Mouse (Mus musculus): ENCODE results near the gene Myo1c.
"Not testable (repeated sequence)": the region's sequence is repeated elsewhere in the genome, so short reads cannot be mapped to it uniquely, and the experiment has no call there.

Myo1c gene

DNA sequence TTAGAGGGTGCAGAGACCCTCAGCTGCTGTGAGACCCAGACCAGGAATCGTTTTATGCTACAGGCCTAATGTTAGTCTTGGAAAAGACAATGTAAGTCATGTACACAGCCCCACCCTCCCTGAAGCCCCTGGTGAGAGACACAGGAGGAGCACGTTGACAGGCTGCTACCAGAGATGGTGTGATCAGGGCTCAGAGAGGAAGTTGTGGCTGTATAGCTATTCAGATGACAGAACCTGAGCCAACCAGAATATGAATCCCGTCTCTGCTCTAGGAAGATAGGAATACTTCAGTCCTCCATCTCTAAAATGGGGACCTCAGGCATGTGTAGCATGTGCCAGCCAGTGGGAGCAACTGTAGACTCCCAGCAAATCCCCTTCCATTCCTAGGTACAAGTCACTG, 18.3 kb downstream of the Myo1c start:
- DNase-seq (ENCODE audit: low read depth, low spot score), result no peak

DNA sequence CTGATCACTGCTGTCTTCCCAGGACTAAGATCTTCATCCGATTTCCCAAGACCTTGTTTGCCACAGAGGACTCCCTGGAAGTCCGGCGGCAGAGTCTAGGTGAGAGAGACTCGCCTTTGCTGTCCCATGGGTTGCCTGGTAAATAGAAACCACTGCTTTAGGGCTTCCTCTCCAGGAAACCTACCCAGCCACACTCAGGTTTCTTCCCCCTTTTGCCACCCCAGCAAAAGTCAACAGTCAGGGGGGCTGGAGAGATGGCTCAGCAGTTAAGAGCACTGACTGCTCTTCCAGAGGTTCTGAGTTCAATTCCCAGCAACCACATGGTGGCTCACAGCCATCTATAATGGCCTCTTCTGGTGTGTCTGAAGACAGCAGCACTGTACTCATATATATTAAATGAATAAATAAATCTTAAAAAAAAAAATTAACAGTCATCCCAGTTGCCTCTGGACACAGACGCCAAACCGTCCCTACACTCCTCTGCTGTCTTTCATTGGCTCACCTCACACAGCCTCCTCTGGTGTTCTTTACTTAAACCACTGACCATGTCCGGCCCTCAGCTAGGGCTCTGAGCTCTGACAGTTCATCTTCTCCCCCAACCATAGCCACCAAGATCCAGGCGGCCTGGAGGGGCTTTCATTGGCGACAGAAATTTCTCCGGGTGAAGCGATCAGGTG, 19.0 kb downstream of the Myo1c start:
- DNase-seq (ENCODE audit: low read depth, low spot score), result no peak

DNA sequence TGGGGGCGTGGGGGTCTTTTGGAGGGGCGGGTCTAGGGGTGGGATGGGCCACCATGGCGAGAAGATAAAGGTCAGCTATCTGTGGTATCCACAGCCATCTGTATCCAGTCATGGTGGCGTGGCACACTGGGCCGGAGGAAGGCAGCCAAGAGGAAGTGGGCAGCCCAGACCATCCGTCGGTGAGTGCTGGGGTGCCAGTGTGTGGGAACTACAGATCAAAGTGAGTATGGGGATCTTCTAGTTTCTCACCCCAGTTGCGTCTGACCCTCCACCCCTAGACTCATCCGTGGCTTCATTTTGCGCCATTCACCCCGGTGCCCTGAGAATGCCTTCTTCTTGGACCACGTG, 19.5 kb downstream of the Myo1c start:
- no peak for DNase-seq (ENCODE audit: low read depth, low spot score)

DNA sequence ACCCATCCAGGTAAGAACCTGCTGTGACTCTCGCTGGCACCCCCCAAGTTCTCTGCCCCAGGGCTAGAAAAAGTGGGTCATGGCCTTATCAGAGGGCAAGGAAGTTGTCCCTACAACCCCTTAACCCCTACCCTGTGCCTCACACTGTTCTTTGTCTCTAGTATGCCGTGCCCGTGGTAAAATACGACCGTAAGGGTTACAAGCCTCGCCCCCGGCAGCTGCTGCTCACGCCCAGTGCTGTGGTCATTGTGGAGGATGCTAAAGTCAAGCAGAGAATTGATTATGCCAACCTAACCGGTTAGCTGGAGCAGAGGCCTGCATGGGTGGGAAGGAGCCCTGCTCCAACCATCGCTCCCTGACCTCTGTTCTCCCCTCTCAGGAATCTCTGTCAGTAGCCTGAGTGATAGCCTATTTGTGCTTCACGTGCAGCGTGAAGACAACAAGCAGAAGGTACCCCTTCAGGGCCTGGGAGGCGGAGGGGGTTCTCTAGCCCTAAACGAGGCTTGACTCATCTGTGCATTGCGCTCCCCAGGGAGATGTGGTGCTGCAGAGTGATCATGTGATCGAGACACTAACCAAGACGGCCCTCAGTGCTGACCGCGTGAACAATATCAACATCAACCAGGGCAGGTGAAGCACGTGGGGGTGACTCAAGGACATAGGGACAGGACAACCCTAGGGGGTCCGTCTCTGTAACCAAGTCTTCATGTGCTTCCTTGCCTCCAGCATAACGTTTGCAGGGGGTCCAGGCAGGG, 21.3 kb downstream of the Myo1c start:
- no peak for DNase-seq (ENCODE audit: low read depth, low spot score)

DNA sequence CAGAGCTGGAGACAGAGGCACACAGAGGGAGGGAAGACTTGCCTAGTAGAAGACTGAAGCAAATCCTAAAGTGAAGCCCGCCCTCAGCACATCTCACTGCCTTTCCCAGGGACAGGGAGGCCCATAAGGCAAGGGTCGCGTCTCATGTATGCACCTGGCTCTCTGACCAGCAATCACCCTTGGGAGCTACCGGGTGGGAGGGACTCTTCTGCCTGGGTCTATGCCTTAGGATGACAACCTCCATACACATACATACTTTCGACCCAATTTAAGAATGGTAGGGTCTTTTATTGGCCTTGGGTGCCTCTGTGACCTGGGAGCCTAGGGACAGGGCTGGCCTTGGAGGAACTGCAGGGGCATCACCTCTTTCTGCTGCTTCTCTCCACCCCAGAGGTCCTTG, 23.1 kb downstream of the Myo1c start:
- DNase-seq (ENCODE audit: low read depth, low spot score), result no peak

DNA sequence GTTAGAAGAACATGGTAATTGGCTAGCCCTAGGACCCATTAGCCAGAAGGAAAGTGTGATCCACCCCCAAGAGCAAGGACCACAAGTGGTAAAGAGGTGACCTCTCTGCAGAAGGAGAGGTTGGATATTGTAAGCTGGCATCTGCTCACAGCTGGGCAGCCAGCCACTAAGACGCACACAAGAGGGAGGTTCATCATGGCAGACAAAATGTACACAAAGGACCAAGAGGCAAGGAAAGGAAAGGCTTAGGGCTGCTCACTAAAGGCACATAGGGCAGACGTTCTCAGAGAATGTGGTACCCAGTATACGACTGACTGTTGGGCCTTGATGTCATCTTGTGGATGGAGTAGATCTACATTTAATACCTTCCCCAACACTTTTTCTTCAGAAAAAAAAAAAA, 24.6 kb downstream of the Myo1c start:
- DNase-seq (ENCODE audit: low read depth, low spot score), result no peak

DNA sequence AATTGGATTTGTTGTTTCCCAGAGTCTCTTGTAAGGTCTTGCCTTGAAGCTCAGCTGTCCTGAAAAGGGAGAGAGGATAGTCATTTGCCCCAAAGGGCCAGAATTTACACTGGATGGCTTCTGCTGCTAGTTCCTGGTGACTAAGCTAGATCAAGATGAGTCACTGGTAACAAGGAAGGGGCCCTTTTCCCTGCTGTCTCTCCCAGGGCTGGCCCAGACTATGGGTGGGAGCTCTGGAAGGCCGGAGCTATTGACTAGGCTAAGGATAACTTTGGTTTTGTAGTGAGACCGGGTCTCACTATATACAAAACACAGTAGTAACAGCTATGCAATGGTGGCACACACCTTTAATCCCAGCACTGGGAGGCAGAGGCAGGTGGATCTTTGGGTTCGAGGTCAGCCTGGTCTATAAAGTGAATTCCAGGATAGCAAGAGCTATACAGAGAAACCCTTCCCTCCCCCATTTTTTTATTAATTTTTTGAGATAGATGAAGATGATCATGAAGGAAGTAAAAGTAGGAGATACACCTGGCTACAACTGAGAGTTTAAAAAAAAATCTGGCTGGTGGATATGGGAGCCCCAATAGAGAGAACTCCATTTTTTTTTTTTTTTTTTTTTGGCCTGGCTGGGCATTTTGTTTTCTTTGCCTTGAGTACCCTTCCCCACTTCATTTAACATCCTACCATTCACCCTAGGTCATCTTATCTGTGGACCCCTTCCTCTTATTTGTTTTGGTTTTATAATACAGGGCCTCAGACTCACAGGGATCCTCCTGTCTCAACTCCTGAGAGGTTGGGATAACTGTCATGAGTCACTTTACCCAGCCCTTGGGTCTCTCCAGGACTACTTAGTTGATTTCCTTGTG, 27.8 kb downstream of the Myo1c start:
- no peak for DNase-seq (ENCODE audit: low read depth, low spot score)

DNA sequence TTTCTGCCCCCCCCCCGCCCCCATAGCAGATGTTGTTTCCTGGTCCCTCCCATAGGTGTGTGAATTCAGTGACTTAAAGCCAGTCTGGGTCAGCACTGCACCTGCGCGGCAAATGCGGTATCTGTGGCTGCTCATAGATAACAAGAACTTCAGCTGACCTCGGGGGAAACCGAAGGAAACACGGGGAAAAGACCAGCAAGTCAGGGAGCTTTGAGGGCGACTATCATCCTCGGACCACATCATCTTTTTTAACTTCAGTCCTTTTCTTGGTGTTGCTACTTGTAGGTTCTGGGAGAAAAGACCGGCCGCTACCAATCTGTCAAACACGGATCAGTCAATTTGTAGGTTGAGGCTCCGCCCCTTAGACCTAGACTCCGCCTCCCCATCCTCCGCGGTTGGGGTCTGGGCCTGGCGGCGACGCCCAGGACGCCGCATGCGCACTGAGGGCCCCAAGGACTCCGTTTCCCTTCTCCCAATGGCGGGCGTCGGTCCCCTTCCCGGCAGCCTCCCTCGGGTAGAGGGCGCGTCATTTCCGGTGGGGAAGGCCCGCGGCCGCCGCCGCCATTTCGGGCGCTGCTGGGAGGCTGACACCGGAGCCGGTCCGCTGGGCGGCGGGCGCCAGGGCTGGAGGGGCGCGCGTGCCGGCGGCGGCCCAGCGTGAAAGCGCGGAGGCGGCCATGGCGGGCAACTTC, 28.6 kb downstream of the Myo1c start, which contains the start of gene Crk:
Gene Crk, plus strand, starts transcription at position 513 of the 692 bp plus-strand sequence.
- DNase-seq (ENCODE audit: low read depth, low spot score), result peak; percentile 97

DNA sequence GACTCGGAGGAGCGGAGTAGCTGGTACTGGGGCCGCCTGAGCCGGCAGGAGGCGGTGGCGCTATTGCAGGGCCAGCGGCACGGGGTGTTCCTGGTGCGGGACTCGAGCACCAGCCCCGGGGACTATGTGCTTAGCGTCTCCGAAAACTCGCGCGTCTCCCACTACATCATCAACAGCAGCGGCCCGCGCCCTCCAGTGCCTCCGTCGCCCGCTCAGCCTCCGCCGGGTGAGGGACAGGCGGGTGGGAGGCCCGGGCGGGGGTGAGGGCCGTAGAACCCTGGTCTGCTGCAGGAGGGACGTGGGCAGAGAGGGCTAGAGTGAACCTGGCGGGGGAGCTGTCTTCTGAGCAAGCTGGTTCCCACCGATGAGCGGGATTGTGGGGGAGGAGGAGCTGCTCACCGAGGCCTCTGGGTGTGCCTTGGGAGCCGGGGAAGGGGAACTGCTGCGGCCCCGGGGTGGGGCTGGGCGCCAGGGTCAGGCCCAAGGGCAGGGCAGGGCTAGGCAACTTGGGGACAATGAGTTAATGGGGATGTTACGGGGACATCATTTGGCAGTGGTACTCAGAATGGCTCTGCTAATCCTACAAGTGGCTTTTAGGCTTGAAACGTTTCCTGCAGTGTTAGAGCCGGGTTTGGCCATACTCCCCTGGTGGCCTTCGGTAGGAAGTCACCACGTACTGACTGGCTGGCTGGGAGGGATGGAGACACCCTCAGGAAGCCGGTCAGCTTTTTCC, 29.3 kb downstream of the Myo1c start:
- peak; percentile 87 for DNase-seq (ENCODE audit: low read depth, low spot score)

DNA sequence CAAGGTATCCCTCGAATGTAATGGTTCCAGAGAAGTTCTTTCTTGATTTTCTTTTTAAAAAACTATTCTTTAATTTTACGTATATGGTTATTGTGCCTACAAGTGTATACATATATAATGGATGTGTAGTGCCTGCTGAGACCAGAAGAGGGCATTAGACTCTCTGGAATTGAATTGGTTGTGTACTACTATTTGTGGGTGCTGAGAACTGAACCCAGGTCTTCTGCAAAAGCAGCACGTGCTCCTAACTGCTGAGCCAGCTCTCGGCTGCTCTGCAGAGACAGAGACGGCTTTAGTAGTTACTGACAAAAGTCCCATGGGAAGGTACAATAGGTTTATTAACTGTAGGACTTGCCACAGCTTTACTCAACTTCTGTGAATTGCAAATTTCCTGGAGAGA, 34.2 kb downstream of the Myo1c start:
- DNase-seq (ENCODE audit: low read depth, low spot score), result peak; percentile 52

DNA sequence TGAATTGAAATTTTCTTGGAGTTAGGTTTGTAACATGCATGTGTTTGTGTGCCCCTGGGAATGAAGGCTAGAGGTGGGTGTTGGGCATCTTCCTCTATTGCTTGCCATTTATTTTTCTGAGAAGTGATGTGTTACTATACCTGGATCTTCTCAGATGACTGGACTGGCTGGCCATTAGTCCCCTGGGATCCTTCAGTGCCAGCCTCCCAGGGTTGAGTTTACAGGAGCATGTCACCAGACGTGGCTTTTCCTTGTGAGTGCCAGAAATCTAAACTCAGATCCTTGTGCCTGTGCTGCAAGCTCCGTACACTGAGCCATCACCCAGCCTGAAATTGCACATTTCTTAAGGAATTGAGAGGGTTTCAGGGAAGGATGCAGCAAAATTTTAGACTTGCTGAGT, 34.7 kb downstream of the Myo1c start:
- DNase-seq (ENCODE audit: low read depth, low spot score), result no peak

DNA sequence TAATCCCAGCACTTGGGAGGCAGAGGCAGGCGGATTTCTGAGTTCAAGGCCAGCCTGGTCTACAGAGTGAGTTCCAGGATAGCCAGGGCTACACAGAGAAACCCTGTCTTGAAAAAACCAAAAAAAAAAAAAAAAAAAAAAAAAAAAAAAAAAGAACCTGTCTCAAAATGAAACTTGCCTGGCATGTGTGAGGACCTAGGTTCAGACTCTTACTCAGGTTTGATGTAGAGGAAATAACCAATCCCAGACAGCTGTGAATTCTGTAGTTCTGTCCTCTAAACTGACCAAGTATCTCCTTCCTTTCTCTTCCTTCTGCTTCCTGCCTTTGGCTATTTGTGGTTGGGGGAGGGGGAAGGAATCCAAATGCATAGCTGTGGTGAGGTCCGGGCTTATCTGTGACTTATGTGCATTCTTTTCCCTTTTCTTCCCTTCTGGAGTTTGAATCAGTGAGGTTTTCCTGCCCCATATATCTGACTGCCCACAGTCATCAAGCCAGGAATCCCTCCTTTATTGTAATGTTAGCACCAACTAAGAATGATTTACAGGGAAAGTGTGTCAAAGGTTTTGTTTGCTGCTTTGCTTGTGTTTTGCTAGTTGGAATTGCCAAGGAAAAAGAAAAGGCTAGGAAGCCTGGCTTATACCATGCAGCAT, 37.2 kb downstream of the Myo1c start:
- DNase-seq (ENCODE audit: low read depth, low spot score), result peak; percentile 37

DNA sequence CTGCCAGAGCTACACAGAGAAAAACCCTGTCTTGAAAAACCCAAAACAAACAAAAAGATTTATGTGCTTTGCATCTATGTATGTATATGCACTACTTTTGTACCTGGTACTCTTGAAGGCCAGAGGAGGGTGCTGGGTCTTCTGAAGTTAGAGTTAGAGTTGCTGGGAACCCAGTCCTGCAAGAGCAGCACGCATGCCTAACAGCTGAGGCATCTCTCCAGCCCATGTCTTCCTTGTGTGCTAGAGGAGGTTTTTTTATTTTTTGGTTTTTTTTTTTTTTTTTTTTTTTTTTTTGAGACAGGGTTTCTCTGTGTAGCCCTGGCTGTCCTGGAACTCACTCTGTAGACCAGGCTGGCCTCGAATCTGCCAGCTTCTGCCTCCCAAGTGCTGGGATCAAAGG, 37.8 kb downstream of the Myo1c start:
- no peak for DNase-seq (ENCODE audit: low read depth, low spot score)

DNA sequence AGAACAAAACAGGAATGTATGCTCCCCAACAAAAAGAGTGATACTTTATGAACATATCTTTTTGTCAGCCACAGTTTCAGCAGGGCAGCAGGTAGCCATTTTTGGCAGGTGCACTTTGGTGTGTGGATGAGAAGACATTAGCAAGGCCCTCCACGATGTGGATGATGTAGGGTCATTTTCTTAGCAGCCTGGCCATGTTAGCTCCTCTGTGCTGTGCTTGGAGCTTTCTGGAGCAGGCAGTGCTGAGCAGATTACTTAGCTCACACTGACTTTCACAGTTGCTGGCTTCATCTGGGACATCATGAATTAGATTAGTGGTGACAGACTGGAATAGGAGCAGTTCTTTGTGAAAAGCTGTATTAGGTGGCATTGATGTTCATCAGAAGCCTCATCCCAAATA, 39.7 kb downstream of the Myo1c start:
- no peak for DNase-seq (ENCODE audit: low read depth, low spot score)

DNA sequence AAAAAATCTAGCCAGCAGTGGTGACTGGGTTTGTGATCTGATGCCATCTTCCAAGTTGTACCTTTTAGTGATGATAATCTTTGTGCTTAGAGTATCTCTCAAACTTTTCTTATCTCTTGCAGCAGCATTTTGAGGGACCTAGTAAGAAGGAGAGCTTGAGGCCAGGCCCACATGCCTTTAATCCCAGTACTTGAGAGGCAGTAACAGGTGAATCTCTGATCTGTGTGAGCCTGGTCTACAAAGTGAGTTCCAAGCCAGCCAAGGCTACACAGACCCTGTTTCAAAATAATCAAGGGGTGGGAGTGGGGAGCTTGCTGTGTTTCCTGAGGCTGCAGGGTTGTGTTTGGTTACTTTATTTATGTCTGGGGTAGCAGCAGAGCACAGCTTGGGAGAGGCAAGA, 40.7 kb downstream of the Myo1c start:
- DNase-seq (ENCODE audit: low read depth, low spot score), result no peak

DNA sequence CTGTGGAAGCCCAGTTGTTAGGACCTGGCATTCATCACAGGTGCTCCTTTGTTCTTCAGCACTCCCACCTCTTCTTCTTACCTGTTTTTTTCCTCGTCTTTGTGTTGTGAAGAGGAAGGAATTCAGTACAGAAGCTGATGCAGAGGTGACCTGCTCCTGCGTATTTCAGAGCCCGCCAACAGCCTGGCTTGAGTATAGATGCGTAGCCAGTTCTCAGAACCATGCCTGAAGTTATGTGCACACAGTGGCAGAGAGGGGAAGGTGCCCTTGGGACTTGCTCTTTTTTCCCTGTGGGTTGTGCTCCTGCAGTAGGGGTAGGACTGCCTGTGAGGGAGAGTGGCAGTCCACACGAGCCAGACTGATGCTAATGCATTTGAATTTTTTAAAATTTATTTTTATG, 43.3 kb downstream of the Myo1c start:
- no peak for DNase-seq (ENCODE audit: low read depth, low spot score)

DNA sequence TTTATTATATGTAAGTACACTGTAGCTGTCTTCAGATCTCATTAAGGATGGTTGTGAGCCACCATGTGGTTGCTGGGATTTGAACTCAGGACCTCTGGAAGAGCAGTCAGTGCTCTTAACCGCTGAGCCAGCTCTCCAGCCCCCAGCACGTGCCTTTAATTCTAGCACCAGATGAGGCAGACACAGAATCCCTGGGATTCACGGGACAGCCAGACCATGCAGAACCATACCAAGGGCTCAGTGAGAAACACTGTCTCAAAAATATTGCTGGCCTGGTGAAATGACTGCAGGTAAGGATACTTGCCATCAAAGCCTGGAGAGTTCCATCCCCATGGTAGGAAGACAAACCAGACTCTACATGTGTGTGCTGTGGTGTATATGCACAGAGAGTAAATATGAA, 47.2 kb downstream of the Myo1c start:
- not testable (repeated sequence) for DNase-seq (ENCODE audit: low read depth, low spot score)

DNA sequence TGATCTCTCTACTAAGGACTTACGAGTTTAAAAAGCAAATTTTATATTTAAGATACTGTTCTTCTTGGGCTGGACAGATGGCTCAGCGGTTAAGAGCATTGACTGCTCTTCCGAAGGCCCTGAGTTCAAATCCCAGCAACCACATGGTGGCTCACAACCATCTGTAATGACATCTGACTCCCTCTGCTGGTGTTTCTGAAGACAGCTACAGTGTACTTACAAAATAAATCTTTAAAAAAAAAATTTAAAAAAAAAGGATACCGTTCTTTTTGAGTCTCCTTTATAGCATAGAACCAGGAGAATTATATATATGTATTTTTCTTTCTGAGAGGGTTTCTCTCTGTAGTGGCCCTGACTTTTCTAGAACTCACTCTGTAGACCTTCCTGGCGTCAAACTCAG, 50.3 kb downstream of the Myo1c start:
- DNase-seq (ENCODE audit: low read depth, low spot score), result no peak

DNA sequence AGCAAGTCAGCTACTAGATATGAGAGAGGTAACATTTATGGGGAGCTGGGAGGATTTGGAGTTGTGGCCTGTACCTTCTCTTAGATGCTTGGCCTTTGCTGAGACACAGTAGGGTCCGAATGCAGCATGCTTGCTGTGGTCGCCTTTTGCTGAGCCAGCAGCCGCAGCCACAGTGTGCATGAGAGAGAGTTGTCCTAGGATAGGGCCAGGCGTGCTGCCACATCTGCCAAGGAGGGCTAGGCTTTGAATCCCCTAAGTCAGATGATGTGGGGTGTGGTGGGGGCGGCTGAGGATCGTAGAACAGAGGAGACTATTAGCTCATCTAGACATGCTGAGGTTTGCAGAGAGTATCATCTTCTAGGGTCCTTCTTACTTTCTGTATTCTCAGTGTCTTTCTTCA, 52.5 kb downstream of the Myo1c start:
- DNase-seq (ENCODE audit: low read depth, low spot score), result no peak

DNA sequence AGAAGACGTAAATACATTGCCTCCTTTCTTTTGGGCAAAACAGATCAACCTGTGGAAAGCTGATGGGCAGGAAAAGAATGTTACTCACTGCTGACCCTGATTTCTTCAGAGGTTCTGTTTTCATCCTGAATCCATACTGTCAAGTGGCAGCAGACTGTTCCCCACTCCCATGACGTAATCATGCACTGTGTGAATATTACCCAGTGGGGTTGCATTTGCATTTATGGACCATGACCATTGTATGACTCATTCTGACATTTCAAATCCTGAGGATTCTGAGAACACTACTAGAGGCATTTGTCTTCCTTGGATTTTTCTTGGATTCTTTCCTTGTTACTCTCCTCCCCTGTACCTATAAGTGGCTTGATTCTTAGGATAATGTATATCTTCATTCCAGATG, 53.4 kb downstream of the Myo1c start:
- DNase-seq (ENCODE audit: low read depth, low spot score), result no peak

DNA sequence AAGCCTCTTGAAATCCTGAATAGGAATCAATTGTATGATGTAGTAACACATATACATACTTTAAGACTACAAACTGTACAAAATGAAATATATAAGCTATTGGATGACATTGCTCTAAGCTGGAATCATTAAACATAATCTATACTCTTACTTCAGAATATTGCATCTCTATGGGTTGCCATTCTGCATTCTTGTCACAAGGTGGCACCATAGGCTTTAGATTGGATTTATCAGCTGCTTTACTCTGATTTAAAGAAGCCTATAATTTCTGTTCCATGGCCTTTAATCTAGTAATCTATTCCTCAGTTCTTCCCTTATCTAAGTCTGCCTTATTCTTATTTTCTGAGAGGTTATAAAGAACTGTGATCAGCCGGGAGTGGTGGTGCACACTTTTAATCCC, 63.6 kb downstream of the Myo1c start:
- peak; percentile 60 for DNase-seq (ENCODE audit: low read depth, low spot score)
